Mouse (Mus musculus): ENCODE measurements at regions not wholly inside any gene's neighbourhood (a gene's known extent, or its start where the extent isn't known, plus 50 kb on each side); places are given as distances from the start of the nearest gene placed in this dataset.
A peak's percentile ranks its signal among the peaks of the same experiment; 100 is the strongest.

DNA sequence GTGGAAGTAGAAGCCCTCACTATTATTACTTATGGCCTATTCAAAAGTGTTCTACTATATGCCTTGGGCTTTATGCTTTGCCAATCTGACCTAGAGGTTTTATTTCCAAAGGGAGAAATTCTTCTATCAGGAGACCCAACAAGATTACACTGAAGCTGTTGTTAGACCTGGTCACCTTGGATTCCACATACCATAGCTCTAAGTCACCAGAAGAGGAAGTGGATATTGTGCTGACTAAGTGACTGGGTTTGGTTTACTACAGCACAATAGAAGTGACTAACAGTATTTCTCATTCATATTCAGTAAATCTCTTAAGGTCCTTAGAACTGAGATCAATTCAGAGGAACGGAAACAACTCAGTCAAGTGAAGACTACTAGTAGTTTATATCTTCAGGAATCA lies 229.0 kb upstream of the Btbd3 start:
- WGBS, result 97% methylated on average over 1 of the region's 1 CpGs
- no peak overlapping the region for H3K27ac ChIP-seq (ENCODE audit: low read length)
- no peaks in the 10 kb centered on the region for H3K9me3 ChIP-seq (replicated peaks; ENCODE audit: control insufficient read depth, low read length, poor library complexity, severe bottlenecking)
- no peaks in the 10 kb centered on the region for H3K27me3 ChIP-seq (ENCODE audit: control insufficient read depth, insufficient read depth, low read depth, low read length)
- no peak for ATAC-seq
- no peak overlapping the region for H3K4me3 ChIP-seq (ENCODE audit: low read depth, low read length)
- no peaks in the 10 kb centered on the region for H3K4me1 ChIP-seq (ENCODE audit: control insufficient read depth, insufficient read depth, low read length)
- H3K36me3 ChIP-seq (ENCODE audit: control insufficient read depth, insufficient read depth, low read length), result no peaks in the 10 kb centered on the region
- no peak overlapping the region for H3K9ac ChIP-seq (ENCODE audit: low read depth, low read length)
- no peak overlapping the region for H3K4me2 ChIP-seq (ENCODE audit: low read length)

DNA sequence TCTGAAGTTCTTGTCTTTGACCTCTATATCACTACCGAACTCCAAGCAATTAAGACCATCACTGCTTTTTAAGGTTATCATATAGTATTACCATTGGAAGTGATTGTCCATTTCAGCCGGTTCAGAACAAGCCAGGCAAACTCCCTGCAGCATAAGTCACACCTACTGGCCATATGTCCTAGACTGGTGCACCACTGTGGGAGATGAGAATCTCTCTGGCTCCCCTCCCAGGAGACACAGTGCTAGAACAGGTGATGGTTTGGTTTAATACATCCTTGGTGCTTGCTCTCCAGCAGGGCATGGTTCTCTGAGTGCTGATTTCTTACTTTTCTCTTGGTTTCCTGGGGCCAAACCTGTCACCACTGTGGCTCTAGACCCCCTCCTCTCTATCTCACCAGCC lies 232.8 kb upstream of the Btbd3 start:
- Histone ChIP-seq H3K9me3 (replicated peaks; ENCODE audit: control insufficient read depth, low read length, poor library complexity, severe bottlenecking) (no peaks in the 10 kb centered on the region), H3K36me3 (ENCODE audit: control insufficient read depth, insufficient read depth, low read length) (no peaks in the 10 kb centered on the region), H3K27me3 (ENCODE audit: control insufficient read depth, insufficient read depth, low read depth, low read length) (no peaks in the 10 kb centered on the region), H3K4me2 (ENCODE audit: low read length) (no peak overlapping the region), H3K4me3 (ENCODE audit: low read depth, low read length) (no peak overlapping the region), H3K27ac (ENCODE audit: low read length) (no peak overlapping the region), H3K4me1 (ENCODE audit: control insufficient read depth, insufficient read depth, low read length) (no peaks in the 10 kb centered on the region), H3K9ac (ENCODE audit: low read depth, low read length) (no peak overlapping the region)
- WGBS, result 89% methylated on average over 2 of the region's 2 CpGs
- no peak for ATAC-seq

DNA sequence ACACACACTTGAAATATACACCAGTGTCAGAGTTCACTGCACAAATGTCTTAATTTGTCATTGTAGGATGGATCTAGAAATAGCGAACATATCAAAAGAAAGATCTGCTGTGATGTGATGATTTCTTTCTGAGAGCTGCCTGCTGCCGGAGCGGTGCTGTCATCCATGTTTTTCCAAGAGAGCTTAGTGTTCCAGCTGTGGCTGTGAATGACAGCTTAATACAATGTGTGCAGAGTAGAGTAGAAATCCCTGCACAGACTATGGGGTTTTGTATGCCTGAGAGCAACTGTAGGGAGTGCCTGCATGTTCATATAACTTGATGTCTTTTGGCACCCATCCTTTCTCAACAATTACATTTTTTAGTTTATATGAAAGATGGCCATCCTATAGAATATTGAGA lies 274.6 kb upstream of the Btbd3 start:
- H3K4me1 ChIP-seq (ENCODE audit: control insufficient read depth, insufficient read depth, low read length), result no peaks in the 10 kb centered on the region
- no peak overlapping the region for H3K4me3 ChIP-seq (ENCODE audit: low read depth, low read length)
- H3K9ac ChIP-seq (ENCODE audit: low read depth, low read length), result no peak overlapping the region
- H3K9me3 ChIP-seq (replicated peaks; ENCODE audit: control insufficient read depth, low read length, poor library complexity, severe bottlenecking), result no peaks in the 10 kb centered on the region
- no peaks in the 10 kb centered on the region for H3K36me3 ChIP-seq (ENCODE audit: control insufficient read depth, insufficient read depth, low read length)
- 15% methylated on average over 3 of the region's 3 CpGs for WGBS
- H3K27ac ChIP-seq (ENCODE audit: low read length), result no peak overlapping the region
- peak; percentile 80; the same call in 1 of the 2 replicates for ATAC-seq
- no peaks in the 10 kb centered on the region for H3K27me3 ChIP-seq (ENCODE audit: control insufficient read depth, insufficient read depth, low read depth, low read length)
- H3K4me2 ChIP-seq (ENCODE audit: low read length), result no peak overlapping the region

DNA sequence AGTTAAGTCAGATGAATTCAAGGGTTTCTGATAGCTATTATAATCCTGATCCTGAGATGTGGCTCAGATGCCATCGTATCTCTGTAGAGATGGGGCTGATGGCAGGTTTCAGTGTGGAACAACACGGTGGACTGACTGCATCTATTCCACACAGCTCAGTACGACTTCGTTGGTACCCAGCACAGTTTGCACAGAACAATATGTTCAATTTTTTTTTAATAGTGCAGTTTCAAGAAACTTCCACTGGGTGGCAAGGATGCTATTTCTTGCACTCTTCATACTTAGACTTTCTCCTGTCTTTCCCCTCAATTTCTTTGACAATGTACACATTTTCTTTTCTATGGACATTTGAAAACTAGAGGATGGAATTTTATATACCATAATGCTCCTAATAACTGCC lies 278.6 kb upstream of the Btbd3 start:
- peak; percentile 80 for ATAC-seq
- Histone ChIP-seq H3K4me3 (ENCODE audit: low read depth, low read length) (no peak overlapping the region), H3K9me3 (replicated peaks; ENCODE audit: control insufficient read depth, low read length, poor library complexity, severe bottlenecking) (no peaks in the 10 kb centered on the region), H3K27ac (ENCODE audit: low read length) (no peak overlapping the region), H3K9ac (ENCODE audit: low read depth, low read length) (no peak overlapping the region), H3K27me3 (ENCODE audit: control insufficient read depth, insufficient read depth, low read depth, low read length) (no peaks in the 10 kb centered on the region), H3K36me3 (ENCODE audit: control insufficient read depth, insufficient read depth, low read length) (no peaks in the 10 kb centered on the region), H3K4me1 (ENCODE audit: control insufficient read depth, insufficient read depth, low read length) (no peaks in the 10 kb centered on the region; the same call in 1 of the 2 replicates), H3K4me2 (ENCODE audit: low read length) (no peak overlapping the region)
- 22% methylated on average over 4 of the region's 4 CpGs for WGBS

DNA sequence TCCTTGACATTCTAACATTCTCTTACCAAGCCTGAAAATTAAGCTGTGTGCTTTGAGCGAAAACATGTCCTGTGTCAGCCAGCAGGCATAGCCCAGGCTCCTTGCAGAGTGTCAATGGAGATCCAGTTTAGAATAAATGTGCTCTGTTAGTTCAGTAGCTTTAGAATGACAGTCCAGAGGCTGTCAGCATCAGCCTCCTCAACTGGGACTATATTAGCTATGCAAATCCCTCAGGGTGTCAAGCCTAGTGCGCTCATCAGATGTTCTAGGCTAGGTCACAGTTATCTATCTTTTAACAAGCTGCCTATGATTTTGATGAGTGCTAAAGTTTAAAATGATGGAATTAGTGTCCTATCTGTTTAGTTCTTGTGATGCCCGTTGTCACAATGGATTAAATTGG lies 281.7 kb upstream of the Btbd3 start:
- Histone ChIP-seq H3K27ac (ENCODE audit: low read length) (no peak overlapping the region), H3K36me3 (ENCODE audit: control insufficient read depth, insufficient read depth, low read length) (no peaks in the 10 kb centered on the region), H3K9me3 (replicated peaks; ENCODE audit: control insufficient read depth, low read length, poor library complexity, severe bottlenecking) (no peaks in the 10 kb centered on the region), H3K4me1 (ENCODE audit: control insufficient read depth, insufficient read depth, low read length) (no peaks in the 10 kb centered on the region; the same call in 1 of the 2 replicates), H3K27me3 (ENCODE audit: control insufficient read depth, insufficient read depth, low read depth, low read length) (no peaks in the 10 kb centered on the region), H3K9ac (ENCODE audit: low read depth, low read length) (no peak overlapping the region), H3K4me3 (ENCODE audit: low read depth, low read length) (no peak overlapping the region), H3K4me2 (ENCODE audit: low read length) (no peak overlapping the region)
- peak; percentile 83 for ATAC-seq
- WGBS, result 34% methylated on average over 3 of the region's 3 CpGs

DNA sequence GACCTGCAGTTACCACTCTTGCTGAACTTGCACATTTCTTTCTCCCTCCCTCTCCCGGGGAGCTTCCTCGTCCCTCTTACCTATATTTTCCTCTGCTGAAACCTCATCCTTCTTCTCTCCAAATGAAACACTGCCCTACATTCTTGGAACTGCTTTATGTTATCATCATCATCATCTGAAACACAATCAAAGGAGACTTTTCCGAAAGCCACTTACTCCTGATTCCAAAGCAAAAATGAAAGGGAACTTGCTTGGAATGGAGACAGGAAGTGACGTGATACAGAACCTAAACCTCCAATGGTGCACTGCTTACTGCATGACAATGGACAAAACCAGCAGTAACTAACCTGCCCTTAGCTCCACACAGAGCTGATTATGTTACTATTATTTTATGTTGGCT lies 287.2 kb upstream of the Btbd3 start:
- Histone ChIP-seq H3K4me3 (ENCODE audit: low read depth, low read length) (no peak overlapping the region), H3K36me3 (ENCODE audit: control insufficient read depth, insufficient read depth, low read length) (no peaks in the 10 kb centered on the region), H3K4me1 (ENCODE audit: control insufficient read depth, insufficient read depth, low read length) (no peaks in the 10 kb centered on the region; the same call in 1 of the 2 replicates), H3K9ac (ENCODE audit: low read depth, low read length) (no peak overlapping the region), H3K27ac (ENCODE audit: low read length) (no peak overlapping the region), H3K4me2 (ENCODE audit: low read length) (no peak overlapping the region), H3K27me3 (ENCODE audit: control insufficient read depth, insufficient read depth, low read depth, low read length) (no peaks in the 10 kb centered on the region), H3K9me3 (replicated peaks; ENCODE audit: control insufficient read depth, low read length, poor library complexity, severe bottlenecking) (no peaks in the 10 kb centered on the region)
- WGBS, result 81% methylated on average over 4 of the region's 4 CpGs
- no peak for ATAC-seq

- no peak overlapping the region for H3K4me3 ChIP-seq (ENCODE audit: low read depth, low read length)
- ATAC-seq, result peak; percentile 79
- peak overlapping the region; percentile 58 for H3K27ac ChIP-seq (ENCODE audit: low read length)
- no peaks in the 10 kb centered on the region for H3K27me3 ChIP-seq (ENCODE audit: control insufficient read depth, insufficient read depth, low read depth, low read length)
- H3K4me2 ChIP-seq (ENCODE audit: low read length), result peak overlapping the region; percentile 21
- H3K4me1 ChIP-seq (ENCODE audit: control insufficient read depth, insufficient read depth, low read length), result no peaks in the 10 kb centered on the region; the same call in 1 of the 2 replicates
- H3K9me3 ChIP-seq (replicated peaks; ENCODE audit: control insufficient read depth, low read length, poor library complexity, severe bottlenecking), result no peaks in the 10 kb centered on the region
- 18% methylated on average over 10 of the region's 10 CpGs for WGBS
- 0 out of 2 replicates have a peak overlapping the region, but pooled peaks have one; percentile 31 for H3K9ac ChIP-seq (ENCODE audit: low read depth, low read length)
- no peaks in the 10 kb centered on the region for H3K36me3 ChIP-seq (ENCODE audit: control insufficient read depth, insufficient read depth, low read length)
These were observed 289.8 kb upstream of the Btbd3 start for GRCm38 (mm10) chr2:137966460-137967076.

DNA sequence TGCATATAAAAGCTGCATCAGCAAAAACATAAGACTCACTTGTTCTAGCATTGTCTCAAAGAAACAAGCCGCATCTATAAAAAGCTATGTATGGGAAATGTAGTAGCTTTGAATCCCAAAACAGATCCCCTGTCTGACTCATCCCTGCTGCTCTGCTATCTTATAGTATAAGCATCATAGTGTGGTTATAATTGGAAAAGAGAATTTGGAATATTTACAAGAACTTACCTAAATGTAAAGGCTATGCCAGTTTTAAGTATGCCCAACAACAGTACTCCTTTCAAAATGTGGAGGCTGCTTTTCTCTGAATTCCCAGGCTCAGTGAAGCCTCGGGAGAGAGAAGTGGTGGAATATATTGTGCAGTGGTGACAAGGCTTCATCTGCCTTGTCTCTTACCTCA lies 301.5 kb upstream of the Btbd3 start:
- ATAC-seq, result no peak

GRCm38 (mm10) chr2:137953144-137953543 lies 303.2 kb upstream of the Btbd3 start:
- no peaks in the 10 kb centered on the region for H3K27me3 ChIP-seq (ENCODE audit: control insufficient read depth, insufficient read depth, low read depth, low read length)
- H3K9ac ChIP-seq (ENCODE audit: low read depth, low read length), result no peak overlapping the region
- no peaks in the 10 kb centered on the region for H3K9me3 ChIP-seq (replicated peaks; ENCODE audit: control insufficient read depth, low read length, poor library complexity, severe bottlenecking)
- H3K27ac ChIP-seq (ENCODE audit: low read length), result no peak overlapping the region
- H3K4me1 ChIP-seq (ENCODE audit: control insufficient read depth, insufficient read depth, low read length), result no peaks in the 10 kb centered on the region
- ATAC-seq, result no peak
- 67% methylated on average over 2 of the region's 2 CpGs for WGBS
- H3K4me3 ChIP-seq (ENCODE audit: low read depth, low read length), result no peak overlapping the region
- H3K4me2 ChIP-seq (ENCODE audit: low read length), result no peak overlapping the region
- H3K36me3 ChIP-seq (ENCODE audit: control insufficient read depth, insufficient read depth, low read length), result no peaks in the 10 kb centered on the region

More for the DNA sequence above, 301.5 kb upstream of the Btbd3 start:
- Histone ChIP-seq H3K4me2 (ENCODE audit: low read length) (no peak overlapping the region), H3K27me3 (ENCODE audit: control insufficient read depth, insufficient read depth, low read depth, low read length) (no peaks in the 10 kb centered on the region), H3K4me3 (ENCODE audit: low read depth, low read length) (no peak overlapping the region), H3K9ac (ENCODE audit: low read depth, low read length) (no peak overlapping the region), H3K36me3 (ENCODE audit: control insufficient read depth, insufficient read depth, low read length) (no peaks in the 10 kb centered on the region), H3K27ac (ENCODE audit: low read length) (no peak overlapping the region), H3K9me3 (replicated peaks; ENCODE audit: control insufficient read depth, low read length, poor library complexity, severe bottlenecking) (no peaks in the 10 kb centered on the region), H3K4me1 (ENCODE audit: control insufficient read depth, insufficient read depth, low read length) (no peaks in the 10 kb centered on the region)
- WGBS, result 89% methylated on average over 2 of the region's 2 CpGs
